Mouse (Mus musculus) embryonic fibroblast, embryonic 13.5 days (primary cell): ENCODE data around the gene Gga1.

Experiments
- CTCF ChIP-seq: IDR thresholded peaks from 2 replicates; pipeline ENCODE4 v1.5.1; 2011; ENCODE audit warnings: mild to moderate bottlenecking, control low read depth, low read length, moderate library complexity, borderline replicate concordance; ENCODE audit not compliant: insufficient read depth
- POLR2A ChIP-seq: IDR thresholded peaks from 2 replicates; pipeline ENCODE4 v1.6.1; 2011; ENCODE audit warnings: low read depth, mild to moderate bottlenecking, control low read depth, low read length, moderate library complexity

- TF ChIP-seq POLR2A (no peak), CTCF (no peak)
Measured at GRCm38 (mm10) chr15:78901422-78901789, 24.4 kb downstream of the Gga1 start.
